Mouse (Mus musculus) myocyte (in vitro differentiated cells): Measurements from ENCODE around the gene Ppp1cb. TPM values are rescaled to one million over a fixed set of nuclear protein-coding genes. Genes with fewer than 3 reads are reported as not detected.
A peak's percentile ranks its signal among the peaks of the same experiment; 100 is the strongest.

ENCODE experiments used
- H3K27me3 ChIP-seq: one replicate; pipeline ENCODE4 v1.6.1; 2011; ENCODE audit not compliant: control insufficient read depth, insufficient read depth, insufficient read length
- H3K36me3 ChIP-seq: one replicate; pipeline ENCODE4 v1.6.1; 2011; ENCODE audit not compliant: control insufficient read depth, insufficient read depth
- H3K4me2 ChIP-seq: one replicate; pipeline ENCODE4 v1.6.1; 2011; ENCODE audit warnings: low read depth, control low read depth
- H3K4me3 ChIP-seq: one replicate; pipeline ENCODE4 v1.5.1; 2011; ENCODE audit warnings: mild to moderate bottlenecking, control low read depth, moderate library complexity
- H3K79me2 ChIP-seq: one replicate; pipeline ENCODE4 v1.6.1; 2011; ENCODE audit not compliant: control insufficient read depth, insufficient read depth
- H3ac ChIP-seq: one replicate; pipeline ENCODE4 v1.6.1; 2011; ENCODE audit not compliant: control insufficient read depth, insufficient read length
- CEBPB ChIP-seq: IDR thresholded peaks from 2 replicates; pipeline ENCODE4 v1.6.1; 2011; ENCODE audit warnings: mild to moderate bottlenecking, moderate library complexity; ENCODE audit not compliant: poor library complexity, insufficient read depth, severe bottlenecking
- E2F4 ChIP-seq: IDR thresholded peaks from one replicate; pipeline ENCODE4 v1.6.1; 2011; ENCODE audit warnings: mild to moderate bottlenecking, control low read depth, moderate library complexity; ENCODE audit not compliant: insufficient read depth
- MAX ChIP-seq: IDR thresholded peaks from one replicate; pipeline ENCODE4 v1.6.1; 2011; ENCODE audit warnings: low read depth, mild to moderate bottlenecking, control low read depth
- MYOD1 ChIP-seq, 3 experiments: IDR thresholded peaks; one replicate each; pipeline ENCODE4 v1.6.1; 2011; ENCODE audit warnings: control low read depth in 2 of 3, low read depth in 2 of 3, mild to moderate bottlenecking in 2 of 3, moderate library complexity in 1 of 3; ENCODE audit not compliant: insufficient read length in 2 of 3, control insufficient read depth in 1 of 3
- MYOG ChIP-seq, 3 experiments: IDR thresholded peaks; one replicate each; pipeline ENCODE4 v1.6.1; 2011; ENCODE audit warnings: control low read depth in 2 of 3, low read depth in 2 of 3, mild to moderate bottlenecking in 2 of 3; ENCODE audit not compliant: insufficient read length in 2 of 3, control insufficient read depth in 1 of 3, insufficient read depth in 1 of 3
- POLR2A ChIP-seq: IDR thresholded peaks from one replicate; pipeline ENCODE4 v1.6.1; 2011; ENCODE audit warnings: low read depth, mild to moderate bottlenecking, control low read depth, moderate library complexity; ENCODE audit not compliant: insufficient read length
- POLR2AphosphoS2 ChIP-seq: IDR thresholded peaks from one replicate; pipeline ENCODE4 v1.6.1; 2011; ENCODE audit warnings: low read depth, control low read depth; ENCODE audit not compliant: insufficient read length
- REST ChIP-seq: IDR thresholded peaks from one replicate; pipeline ENCODE4 v1.6.1; 2011; ENCODE audit warnings: mild to moderate bottlenecking, control low read depth, moderate library complexity; ENCODE audit not compliant: insufficient read depth, insufficient read length
- SRF ChIP-seq: IDR thresholded peaks from one replicate; pipeline ENCODE4 v1.6.1; 2011; ENCODE audit warnings: low read depth; ENCODE audit not compliant: control insufficient read depth, insufficient read length
- TCF12 ChIP-seq: IDR thresholded peaks from one replicate; pipeline ENCODE4 v1.6.1; 2011; ENCODE audit warnings: mild to moderate bottlenecking, control low read depth; ENCODE audit not compliant: poor library complexity, insufficient read depth, severe bottlenecking
- TCF3 ChIP-seq: IDR thresholded peaks from one replicate; pipeline ENCODE4 v1.6.1; 2011; ENCODE audit warnings: low read depth, control low read depth; ENCODE audit not compliant: insufficient read length
- USF1 ChIP-seq: IDR thresholded peaks from one replicate; pipeline ENCODE4 v1.6.1; 2011; ENCODE audit warnings: low read depth, mild to moderate bottlenecking, control low read depth, moderate library complexity
- polyA plus RNA-seq: library from polyadenylated mRNA; unstranded; fragments of >200 nt; fragmentation: generic; extraction: Trizol; gene quantifications from one replicate; pipeline ENCODE4 v1.2.1, GENCODE M21; 2012; ENCODE audit warnings: missing spikeins

Ppp1cb gene
- polyA plus RNA-seq, 1 experiment: 62.5 TPM

DNA sequence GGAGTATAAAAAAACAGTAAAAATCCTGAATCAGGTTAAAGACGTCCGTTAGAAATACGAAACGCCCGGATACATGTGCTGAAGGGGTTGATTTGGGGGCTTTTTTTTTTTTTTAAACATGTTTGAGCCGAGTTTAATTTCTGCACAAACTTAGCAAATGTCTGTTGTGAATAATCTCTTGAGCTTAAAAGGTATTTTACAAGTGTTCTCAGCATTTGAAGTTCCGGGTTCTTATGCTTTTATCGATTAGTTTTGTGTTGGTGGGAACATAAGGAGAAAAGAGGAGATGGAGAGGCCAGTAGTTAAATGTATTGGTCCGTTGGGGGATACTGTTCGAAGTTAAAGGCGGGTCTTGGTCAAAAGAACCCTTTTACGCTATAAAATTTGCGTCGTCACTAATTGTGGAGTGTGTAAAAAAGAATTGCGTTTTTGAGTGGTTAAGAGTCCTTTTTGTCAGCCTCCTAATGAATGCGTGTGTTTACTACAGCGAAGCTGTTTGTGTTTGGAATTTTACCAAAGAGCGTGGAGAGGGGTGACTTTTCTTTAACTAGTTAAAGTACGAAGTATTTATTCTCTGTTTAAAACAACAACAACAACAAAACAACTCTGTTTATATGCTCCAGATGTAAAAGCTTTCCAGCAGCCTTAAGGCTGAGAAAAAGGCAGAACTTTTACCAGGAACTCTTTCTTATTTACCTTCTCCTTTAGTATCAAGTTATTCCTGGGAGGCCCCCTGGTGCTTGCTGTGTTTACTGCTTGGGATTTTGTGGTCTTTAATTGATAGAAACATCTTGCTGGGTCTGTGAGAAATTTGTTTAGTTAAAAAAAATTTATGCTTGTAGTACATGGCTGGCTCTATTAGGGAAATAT lies 1.5 kb downstream of the Ppp1cb start:
- H3K36me3 ChIP-seq: no peaks in the 10 kb centered on the region
- peak overlapping the region; percentile 89 for H3ac ChIP-seq
- peak overlapping the region; percentile 73 for H3K4me2 ChIP-seq
- H3K4me3 ChIP-seq: peak overlapping the region; percentile 86
- H3K27me3 ChIP-seq: no peaks in the 10 kb centered on the region
- no peak for TF ChIP-seq MYOG (IDR thresholded peaks at IDR 0.05; ENCODE audit: control insufficient read depth in 1 of 3, insufficient read depth in 1 of 3, insufficient read length in 2 of 3, low read depth in 2 of 3)
- no peak for TF ChIP-seq TCF3
- no peak for TF ChIP-seq CEBPB
- no peak for TF ChIP-seq USF1
- TF ChIP-seq REST: no peak
- no peak for TF ChIP-seq E2F4
- peaks cover 58% of the 10 kb centered on the region for H3K79me2 ChIP-seq

DNA sequence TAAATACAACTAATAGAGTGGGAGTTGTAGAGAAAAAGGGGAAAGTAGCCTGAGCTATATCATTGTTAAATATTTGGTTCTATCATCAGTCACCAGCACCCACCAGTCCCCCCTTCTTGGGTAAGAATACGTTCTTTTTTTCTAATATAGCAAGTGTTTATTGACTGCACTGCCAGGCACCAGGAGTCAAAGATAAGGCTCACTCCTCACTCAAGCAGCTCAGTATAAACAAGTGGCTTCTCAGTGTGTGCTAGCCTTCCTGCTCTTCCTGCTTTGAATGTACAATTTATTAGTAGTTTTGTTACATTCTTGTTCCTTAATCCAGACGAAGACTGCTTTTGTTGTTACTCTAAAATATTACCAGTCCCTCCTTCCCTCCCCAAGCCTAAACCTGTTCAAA lies 2.3 kb downstream of the Ppp1cb start:
- no peaks in the 10 kb centered on the region for H3K36me3 ChIP-seq
- no peak for TF ChIP-seq POLR2AphosphoS2
- TF ChIP-seq USF1: no peak
- no peak for TF ChIP-seq POLR2A
- no peak for TF ChIP-seq REST
- TF ChIP-seq MYOG (IDR thresholded peaks at IDR 0.05; ENCODE audit: control insufficient read depth in 1 of 3, insufficient read depth in 1 of 3, insufficient read length in 2 of 3, low read depth in 2 of 3): no peak
- no peak for TF ChIP-seq TCF12
- no peak for TF ChIP-seq SRF
- no peak for TF ChIP-seq MYOD1 (IDR thresholded peaks at IDR 0.05; ENCODE audit: control insufficient read depth in 1 of 3, insufficient read length in 2 of 3, low read depth in 2 of 3)
- no peak for TF ChIP-seq CEBPB
- peak overlapping the region; percentile 73 for H3K4me2 ChIP-seq
- H3K27me3 ChIP-seq: no peaks in the 10 kb centered on the region
- peaks cover 66% of the 10 kb centered on the region for H3K79me2 ChIP-seq
- peak overlapping the region; percentile 86 for H3K4me3 ChIP-seq
- no peak overlapping the region for H3ac ChIP-seq

DNA sequence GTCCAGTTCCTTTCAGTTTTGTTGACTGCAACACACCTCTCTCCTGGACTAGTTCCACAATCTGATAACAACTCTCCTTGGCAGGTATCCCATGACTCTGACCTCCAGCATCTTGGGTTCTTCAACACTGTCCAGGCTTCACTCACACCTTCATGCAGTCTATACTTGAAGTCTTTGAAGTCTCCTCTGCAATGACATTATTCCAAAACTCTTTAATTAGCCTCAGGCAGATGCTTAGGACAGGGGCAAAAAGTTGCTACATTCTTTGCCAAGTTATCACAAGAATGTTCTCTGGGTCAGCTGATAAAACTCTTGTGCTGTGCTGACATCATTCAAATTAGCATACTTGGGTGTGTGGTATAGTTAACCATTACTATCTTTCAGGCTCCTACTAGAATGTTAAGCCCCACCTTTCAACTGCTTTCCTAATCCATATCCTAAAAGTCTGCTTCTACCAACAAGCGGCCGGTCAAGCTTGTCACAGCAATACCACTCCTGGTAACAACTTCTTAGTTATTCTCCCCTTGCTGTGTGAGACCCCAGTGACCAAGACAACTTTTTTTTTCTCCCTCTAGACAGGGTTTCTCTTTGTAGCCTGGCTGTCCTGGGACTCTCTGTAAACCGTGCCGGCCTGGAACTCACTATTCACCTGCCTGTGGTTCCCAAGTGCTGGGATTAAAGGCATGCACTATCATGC lies 13.8 kb downstream of the Ppp1cb start:
- Histone ChIP-seq H3ac (no peak overlapping the region), H3K79me2 (peaks cover 92% of the 10 kb centered on the region), H3K4me2 (no peak overlapping the region), H3K27me3 (no peaks in the 10 kb centered on the region), H3K36me3 (no peaks in the 10 kb centered on the region), H3K4me3 (no peak overlapping the region)
- TF ChIP-seq USF1 (no peak), REST (no peak), POLR2A (no peak), TCF12 (no peak), E2F4 (no peak), MYOG (IDR thresholded peaks at IDR 0.05; ENCODE audit: control insufficient read depth in 1 of 3, insufficient read depth in 1 of 3, insufficient read length in 2 of 3, low read depth in 2 of 3) (no peak), MAX (no peak), MYOD1 (IDR thresholded peaks at IDR 0.05; ENCODE audit: control insufficient read depth in 1 of 3, insufficient read length in 2 of 3, low read depth in 2 of 3) (no peak)

DNA sequence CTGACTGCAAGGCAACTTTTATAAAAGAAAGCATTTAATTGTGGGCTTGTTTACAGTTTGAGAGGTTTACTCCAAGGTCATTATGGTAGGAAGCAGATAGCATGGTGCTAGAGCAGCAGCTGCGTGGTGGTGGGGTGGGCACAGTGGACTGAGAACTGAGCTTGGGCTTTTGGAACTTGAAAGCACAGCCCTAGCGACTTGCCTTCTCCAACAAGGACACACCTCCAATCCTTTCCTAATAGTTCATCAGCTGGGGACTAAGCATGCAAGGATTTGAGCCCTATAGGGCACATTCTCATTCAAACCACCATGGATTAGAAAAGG lies 14.3 kb downstream of the Ppp1cb start:
- Histone ChIP-seq H3K4me2 (no peak overlapping the region), H3K36me3 (no peaks in the 10 kb centered on the region), H3ac (no peak overlapping the region), H3K27me3 (no peaks in the 10 kb centered on the region), H3K4me3 (no peak overlapping the region), H3K79me2 (peaks cover 92% of the 10 kb centered on the region)
- TF ChIP-seq E2F4: no peak
- TF ChIP-seq REST: no peak
- no peak for TF ChIP-seq MYOG (IDR thresholded peaks at IDR 0.05; ENCODE audit: control insufficient read depth in 1 of 3, insufficient read depth in 1 of 3, insufficient read length in 2 of 3, low read depth in 2 of 3)
- TF ChIP-seq MAX: no peak
- no peak for TF ChIP-seq SRF
- no peak for TF ChIP-seq MYOD1 (IDR thresholded peaks at IDR 0.05; ENCODE audit: control insufficient read depth in 1 of 3, insufficient read length in 2 of 3, low read depth in 2 of 3)
- no peak for TF ChIP-seq POLR2AphosphoS2
- no peak for TF ChIP-seq TCF3
- no peak for TF ChIP-seq CEBPB
- TF ChIP-seq USF1: no peak
- TF ChIP-seq POLR2A: no peak
- no peak for TF ChIP-seq TCF12

DNA sequence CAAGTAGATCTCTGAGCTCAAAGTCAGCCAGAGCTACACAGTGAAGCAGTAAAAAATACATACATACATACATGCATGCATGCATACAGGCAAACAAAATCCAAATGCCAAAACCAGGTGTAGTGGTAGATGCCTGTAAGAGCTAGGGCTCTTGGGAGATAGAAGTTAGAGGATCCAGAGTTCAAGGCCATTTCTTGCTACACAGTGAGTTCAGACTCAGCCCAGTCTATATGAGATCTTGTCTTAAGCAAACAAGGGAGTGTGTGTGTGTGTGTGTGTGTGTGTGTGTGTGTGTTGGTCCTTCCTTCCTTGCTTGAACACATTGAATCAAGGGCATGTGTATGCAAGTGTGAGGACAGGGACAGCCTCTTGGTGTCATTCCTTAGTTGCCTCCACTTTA lies 17.9 kb downstream of the Ppp1cb start:
- Histone ChIP-seq H3K4me2 (no peak overlapping the region), H3K36me3 (peaks cover 15% of the 10 kb centered on the region), H3K79me2 (peaks cover 84% of the 10 kb centered on the region), H3ac (no peak overlapping the region), H3K4me3 (no peak overlapping the region), H3K27me3 (no peaks in the 10 kb centered on the region)
- TF ChIP-seq POLR2AphosphoS2: no peak
- no peak for TF ChIP-seq CEBPB
- no peak for TF ChIP-seq MAX
- no peak for TF ChIP-seq SRF
- no peak for TF ChIP-seq USF1
- no peak for TF ChIP-seq MYOG (IDR thresholded peaks at IDR 0.05; ENCODE audit: control insufficient read depth in 1 of 3, insufficient read depth in 1 of 3, insufficient read length in 2 of 3, low read depth in 2 of 3)
- no peak for TF ChIP-seq REST
- TF ChIP-seq POLR2A: no peak
- TF ChIP-seq TCF12: no peak
